8 mouse cellular contexts compared by ENCODE assay signal in the genomic region with DNA sequence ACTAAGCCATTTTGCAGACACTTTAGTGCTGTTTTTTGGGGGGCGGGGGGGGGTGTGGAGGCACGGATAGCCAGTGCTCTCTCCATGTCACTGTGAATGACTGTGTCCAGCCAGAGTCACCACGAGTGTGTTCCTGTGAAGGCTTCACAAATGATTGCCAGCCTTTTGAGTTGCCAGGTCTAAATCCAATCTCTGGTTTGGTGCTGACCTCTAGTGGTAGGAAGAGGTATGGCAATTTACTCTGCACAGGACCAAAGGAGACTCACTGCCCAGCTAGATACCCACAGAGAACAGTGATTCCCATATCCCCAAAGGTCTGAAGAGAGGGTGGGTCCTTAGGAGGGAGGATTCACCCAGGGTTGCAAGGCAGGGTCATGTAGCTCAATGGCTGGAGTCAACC. TPM values are rescaled to one million over a fixed set of nuclear protein-coding genes. Genes with fewer than 3 reads are reported as not detected.
DNase-seq lines count a peak whose midpoint lies in the region; ATAC-seq and TF ChIP-seq lines count a peak whose summit lies in the region.

No protein-coding gene starts in this region.

- no peak overlapping the region for H3K9ac ChIP-seq in limb, embryonic 12.5 days (replicated peaks)
- H3K9ac ChIP-seq in midbrain, postnatal 0 days (replicated peaks; ENCODE audit: low read length, poor library complexity, severe bottlenecking): no peak overlapping the region
- H3K9ac ChIP-seq in stomach, embryonic 15.5 days: no peak overlapping the region

- no peaks in the 10 kb centered on the region for H3K36me3 ChIP-seq in limb, embryonic 12.5 days
- H3K36me3 ChIP-seq in midbrain, postnatal 0 days (ENCODE audit: insufficient read depth, low read length): no peaks in the 10 kb centered on the region
- no peaks in the 10 kb centered on the region for H3K36me3 ChIP-seq in stomach, embryonic 15.5 days

- 0 out of 2 replicates have a peak, but pooled peaks cover under 1% of the 10 kb centered on the region for H3K4me1 ChIP-seq in limb, embryonic 12.5 days (replicated peaks)
- no peaks in the 10 kb centered on the region for H3K4me1 ChIP-seq in midbrain, postnatal 0 days (ENCODE audit: insufficient read depth, low read length)
- H3K4me1 ChIP-seq in stomach, embryonic 15.5 days: no peaks in the 10 kb centered on the region; the same call in 1 of the 2 replicates

- no peaks in the 10 kb centered on the region for H3K9me3 ChIP-seq in limb, embryonic 12.5 days
- H3K9me3 ChIP-seq in midbrain, postnatal 0 days (ENCODE audit: low read length): no peaks in the 10 kb centered on the region
- no peaks in the 10 kb centered on the region for H3K9me3 ChIP-seq in stomach, embryonic 15.5 days

- WGBS in limb, embryonic 12.5 days: 2% methylated on average over 3 of the region's 3 CpGs
- WGBS in midbrain, postnatal 0 days: 2% methylated on average over 3 of the region's 3 CpGs
- 0% methylated on average over 3 of the region's 3 CpGs for WGBS in stomach, embryonic 15.5 days

- TF ChIP-seq CTCF in midbrain, postnatal 0 days (IDR thresholded peaks at IDR 0.05): peak; percentile 98

- peak; percentile 27; the same call in 1 of the 2 replicates for ATAC-seq in limb, embryonic 12.5 days (ENCODE audit: insufficient number of reproducible peaks, insufficient read depth, low FRiP score, low TSS enrichment, low read depth)
- ATAC-seq in midbrain, postnatal 0 days (ENCODE audit: low FRiP score): peak; percentile 29
- peak; percentile 20; the same call in 1 of the 2 replicates for ATAC-seq in stomach, embryonic 15.5 days (ENCODE audit: insufficient read depth, low FRiP score, low read depth)

- DNase-seq in 416B (ENCODE audit: low read depth): peak; percentile 83
- peak; percentile 87 for DNase-seq in Muller cell, postnatal 12 days (ENCODE audit: inconsistent ontology term)
- peak; percentile 74 for DNase-seq in cerebellum, adult 9-11 months
- DNase-seq in gastrocnemius, postnatal 10 days: peak; percentile 59
- peak; percentile 71 to 78 for DNase-seq in kidney, adult 8-10 months
- peak; percentile 89 for DNase-seq in midbrain, postnatal 0 days (ENCODE audit: low spot score)

- H3K4me2 ChIP-seq in limb, embryonic 12.5 days: no peak overlapping the region
- no peak overlapping the region for H3K4me2 ChIP-seq in midbrain, postnatal 0 days (ENCODE audit: low read depth, low read length, poor library complexity, severe bottlenecking)
- no peak overlapping the region for H3K4me2 ChIP-seq in stomach, embryonic 15.5 days

- H3K4me3 ChIP-seq in limb, embryonic 12.5 days (replicated peaks): no peak overlapping the region
- H3K4me3 ChIP-seq in midbrain, postnatal 0 days (ENCODE audit: low read depth, low read length): no peak overlapping the region
- H3K4me3 ChIP-seq in stomach, embryonic 15.5 days (replicated peaks): no peak overlapping the region

- no peaks in the 10 kb centered on the region for H3K27me3 ChIP-seq in limb, embryonic 12.5 days
- H3K27me3 ChIP-seq in midbrain, postnatal 0 days (ENCODE audit: insufficient read depth, low read length): no peaks in the 10 kb centered on the region
- no peaks in the 10 kb centered on the region for H3K27me3 ChIP-seq in stomach, embryonic 15.5 days (replicated peaks)

- no peak overlapping the region for H3K27ac ChIP-seq in limb, embryonic 12.5 days
- no peak overlapping the region for H3K27ac ChIP-seq in midbrain, postnatal 0 days (ENCODE audit: low read depth, low read length)
- no peak overlapping the region for H3K27ac ChIP-seq in stomach, embryonic 15.5 days

RNA-seq across cellular contexts. Expression of gene Klhl35, which starts 15.1 kb away (rescaled TPM):
- total RNA-seq in gastrocnemius, postnatal 10 days (2021): under 1 TPM; 0.14 to 0.38 TPM
- polyA plus RNA-seq in limb, embryonic 12.5 days (2016; fragmentation: Nextera tagmentation; extraction: Ambion mirVana): 1.2 and 1.7 TPM in 2 replicates
- total RNA-seq in midbrain, postnatal 0 days (2014; rRNA removed): 1.4 and 3.9 TPM in 2 replicates
- 2.1 and 2.4 TPM in 2 replicates for polyA plus RNA-seq in midbrain, postnatal 0 days (2015; fragmentation: Nextera tagmentation; extraction: Ambion mirVana)
- 0.58 and 0.78 TPM in 2 replicates for polyA plus RNA-seq in stomach, embryonic 15.5 days (2015; fragmentation: Nextera tagmentation; extraction: Ambion mirVana)

RNA-seq across cellular contexts. Expression of gene Rps3, which starts 32.8 kb away (rescaled TPM):
- 100 to 1,000 TPM; 362 to 382 TPM for total RNA-seq in gastrocnemius, postnatal 10 days (2021)
- polyA plus RNA-seq in limb, embryonic 12.5 days (2016; fragmentation: Nextera tagmentation; extraction: Ambion mirVana): 746 and 757 TPM in 2 replicates
- total RNA-seq in midbrain, postnatal 0 days (2014; rRNA removed): 440 and 661 TPM in 2 replicates
- 440 and 453 TPM in 2 replicates for polyA plus RNA-seq in midbrain, postnatal 0 days (2015; fragmentation: Nextera tagmentation; extraction: Ambion mirVana)
- 765 and 776 TPM in 2 replicates for polyA plus RNA-seq in stomach, embryonic 15.5 days (2015; fragmentation: Nextera tagmentation; extraction: Ambion mirVana)
